Mouse (Mus musculus): ENCODE data around the gene Pip4k2b. TPM values are rescaled to one million over a fixed set of nuclear protein-coding genes. Genes with fewer than 3 reads are reported as not detected.
A peak's percentile ranks its signal among the peaks of the same experiment; 100 is the strongest.

Gene Pip4k2b
- polyA plus RNA-seq, 2 experiments = 0.56 to 5.0 TPM

DNA sequence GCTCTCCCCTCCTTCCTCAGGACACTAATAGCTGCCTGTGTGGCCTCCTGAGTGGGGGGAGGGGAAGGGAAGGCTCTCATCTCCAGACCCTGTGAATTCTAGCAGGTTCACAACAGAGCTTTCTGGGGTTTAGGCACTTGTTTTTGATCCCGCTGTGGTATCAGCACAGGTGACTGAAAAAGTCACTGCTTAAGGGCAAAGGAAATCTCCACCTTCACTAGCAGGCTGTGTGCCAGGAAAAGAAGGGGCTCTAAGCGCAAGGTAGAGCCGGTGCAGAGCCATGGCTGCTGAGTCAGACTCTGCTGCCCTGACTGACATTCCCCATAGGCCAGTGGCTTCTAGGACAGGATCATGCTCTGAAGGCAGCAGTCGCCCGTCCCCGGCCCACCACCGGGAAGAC lies 15.8 kb downstream of the Pip4k2b start:
- Histone ChIP-seq H3K4me1 (replicated peaks; ENCODE audit: control insufficient read depth in 2 of 2, insufficient read depth in 2 of 2, low read length in 1 of 2) (0 out of 4 replicates have a peak, but pooled peaks cover 0 to 2% of the 10 kb centered on the region in 2 experiments), H3K9me3 (ENCODE audit: control insufficient read depth, low read length) (no peaks in the 10 kb centered on the region), H3K27me3 (ENCODE audit: control insufficient read depth, insufficient read depth, low read length) (no peaks in the 10 kb centered on the region), H3K4me2 (ENCODE audit: low read depth) (no peak overlapping the region), H3K27ac (no peak overlapping the region), H3K36me3 (replicated peaks; ENCODE audit: control insufficient read depth, insufficient read depth, low read depth) (peaks cover 9% of the 10 kb centered on the region), H3K4me3 (ENCODE audit: insufficient read depth in 1 of 2, low read depth in 2 of 2, low read length in 2 of 2) (no peak overlapping the region), H3K9ac (replicated peaks) (no peak overlapping the region)
- no peak for ATAC-seq (ENCODE audit: insufficient read depth)
- 58% methylated on average over 7 of the region's 7 CpGs for WGBS (ENCODE audit: insufficient replicate concordance)
- TF ChIP-seq CTCF (IDR thresholded peaks at IDR 0.05; ENCODE audit: low read depth) = no peak
- DNase-seq (ENCODE audit: low read depth in 3 of 3, low spot score in 3 of 3) = no peak

DNA sequence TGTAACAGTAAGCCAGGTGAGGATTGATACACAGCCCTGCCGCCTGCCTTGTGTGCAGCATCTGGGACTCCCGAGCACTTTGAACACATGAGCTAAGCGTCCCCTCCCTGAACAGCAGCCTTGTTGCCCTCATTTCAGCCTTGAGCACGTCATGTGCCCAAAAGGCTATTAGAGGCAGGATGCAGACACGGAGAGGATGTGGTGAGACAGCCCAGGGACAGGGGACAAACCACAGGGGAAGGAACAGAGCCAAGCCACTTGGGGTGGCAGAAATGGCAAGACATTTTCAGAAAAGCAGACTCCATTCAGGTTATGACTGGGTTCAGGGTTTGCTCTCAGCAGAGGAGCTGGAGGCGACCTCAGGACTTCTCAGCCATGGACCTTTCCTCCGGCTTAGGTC lies 16.2 kb downstream of the Pip4k2b start:
- Histone ChIP-seq H3K27ac (no peak overlapping the region), H3K4me3 (ENCODE audit: insufficient read depth in 1 of 2, low read depth in 2 of 2, low read length in 2 of 2) (no peak overlapping the region), H3K9ac (replicated peaks) (no peak overlapping the region), H3K27me3 (ENCODE audit: control insufficient read depth, insufficient read depth, low read length) (no peaks in the 10 kb centered on the region), H3K4me2 (ENCODE audit: low read depth) (no peak overlapping the region), H3K4me1 (replicated peaks; ENCODE audit: control insufficient read depth in 2 of 2, insufficient read depth in 2 of 2, low read length in 1 of 2) (no peaks in the 10 kb centered on the region), H3K9me3 (ENCODE audit: control insufficient read depth, low read length) (no peaks in the 10 kb centered on the region), H3K36me3 (replicated peaks; ENCODE audit: control insufficient read depth, insufficient read depth, low read depth) (peaks cover 9% of the 10 kb centered on the region)
- DNase-seq (ENCODE audit: low read depth in 3 of 3, low spot score in 3 of 3) = no peak
- 45% methylated on average over 7 of the region's 7 CpGs for whole genome bisulfite sequencing (ENCODE audit: insufficient replicate concordance)
- TF ChIP-seq EP300 (IDR thresholded peaks at IDR 0.05; ENCODE audit: low read depth) = no peak
- no peak for TF ChIP-seq CTCF (IDR thresholded peaks at IDR 0.05; ENCODE audit: low read depth)
- no peak for ATAC-seq (ENCODE audit: insufficient read depth)

DNA sequence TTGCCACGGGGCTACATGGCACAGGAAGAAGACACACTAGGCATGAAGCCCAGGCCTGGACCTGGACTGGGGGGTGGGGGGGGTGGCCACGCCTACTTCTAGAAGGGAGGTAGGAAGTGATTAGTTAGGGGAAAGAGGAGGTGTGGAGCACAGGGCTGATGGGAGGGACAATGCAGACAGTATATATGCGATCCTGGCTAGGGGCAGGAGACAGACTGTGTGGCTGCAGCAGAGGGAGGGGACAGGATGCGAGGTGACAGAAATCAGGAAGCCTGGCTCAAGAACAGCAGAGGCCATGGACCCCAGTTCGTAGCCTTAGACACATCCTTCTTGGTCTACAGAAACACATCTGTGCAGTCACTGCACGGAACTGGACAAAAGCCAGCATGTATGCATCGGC lies 20.8 kb downstream of the Pip4k2b start:
- peak; percentile 47; the same call in 1 of the 2 replicates for ATAC-seq (ENCODE audit: insufficient read depth)

DNA sequence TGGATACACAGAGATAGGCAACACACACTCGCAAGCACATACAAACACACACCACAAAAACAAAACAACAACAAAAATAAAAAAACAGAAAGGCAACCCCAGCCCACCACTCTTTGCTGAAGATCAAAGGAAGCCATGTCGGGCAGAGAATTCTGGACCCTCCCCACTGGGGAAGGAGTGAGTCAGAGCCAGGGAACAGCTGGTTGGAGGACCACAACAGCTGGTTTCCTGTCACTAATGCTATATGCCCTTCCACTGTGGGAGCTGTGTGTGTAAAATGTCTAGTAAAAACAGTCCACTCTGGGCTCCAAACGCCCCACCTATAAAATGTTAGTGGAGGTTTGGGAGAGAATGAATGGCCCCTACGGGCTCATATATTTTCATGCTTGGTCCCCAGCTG lies 23.2 kb downstream of the Pip4k2b start:
- H3K27ac ChIP-seq = no peak overlapping the region
- WGBS (ENCODE audit: insufficient replicate concordance) = 75% methylated on average over 4 of the region's 4 CpGs
- H3K4me3 ChIP-seq (ENCODE audit: insufficient read depth in 1 of 2, low read depth in 2 of 2, low read length in 2 of 2) = no peak overlapping the region
- no peak overlapping the region for H3K9ac ChIP-seq (replicated peaks)
- H3K4me1 ChIP-seq (replicated peaks; ENCODE audit: control insufficient read depth in 2 of 2, insufficient read depth in 2 of 2, low read length in 1 of 2) = no peaks in the 10 kb centered on the region
- no peak overlapping the region for H3K4me2 ChIP-seq (ENCODE audit: low read depth)
- no peak for DNase-seq (ENCODE audit: low read depth in 3 of 3, low spot score in 3 of 3)
- no peaks in the 10 kb centered on the region; the same call in 1 of the 2 replicates for H3K9me3 ChIP-seq (ENCODE audit: control insufficient read depth, low read length)
- TF ChIP-seq EP300 (IDR thresholded peaks at IDR 0.05; ENCODE audit: low read depth) (no peak), CTCF (IDR thresholded peaks at IDR 0.05; ENCODE audit: low read depth) (no peak)
- no peak for ATAC-seq (ENCODE audit: insufficient read depth)
- no peaks in the 10 kb centered on the region for H3K27me3 ChIP-seq (ENCODE audit: control insufficient read depth, insufficient read depth, low read length)
- peaks cover 38% of the 10 kb centered on the region for H3K36me3 ChIP-seq (replicated peaks; ENCODE audit: control insufficient read depth, insufficient read depth, low read depth)

More for the DNA sequence above, 20.8 kb downstream of the Pip4k2b start:
- Histone ChIP-seq H3K9me3 (ENCODE audit: control insufficient read depth, low read length) (no peaks in the 10 kb centered on the region; the same call in 1 of the 2 replicates), H3K4me3 (ENCODE audit: insufficient read depth in 1 of 2, low read depth in 2 of 2, low read length in 2 of 2) (no peak overlapping the region), H3K4me1 (replicated peaks; ENCODE audit: control insufficient read depth in 2 of 2, insufficient read depth in 2 of 2, low read length in 1 of 2) (no peaks in the 10 kb centered on the region), H3K27me3 (ENCODE audit: control insufficient read depth, insufficient read depth, low read length) (no peaks in the 10 kb centered on the region), H3K27ac (no peak overlapping the region), H3K36me3 (replicated peaks; ENCODE audit: control insufficient read depth, insufficient read depth, low read depth) (peaks cover 36% of the 10 kb centered on the region), H3K9ac (replicated peaks) (no peak overlapping the region), H3K4me2 (ENCODE audit: low read depth) (no peak overlapping the region)
- WGBS (ENCODE audit: insufficient replicate concordance) = 49% methylated on average over 7 of the region's 7 CpGs
- TF ChIP-seq EP300 (IDR thresholded peaks at IDR 0.05; ENCODE audit: low read depth) (no peak), CTCF (IDR thresholded peaks at IDR 0.05; ENCODE audit: low read depth) (no peak)
- DNase-seq (ENCODE audit: low read depth in 3 of 3, low spot score in 3 of 3) = no peak

DNA sequence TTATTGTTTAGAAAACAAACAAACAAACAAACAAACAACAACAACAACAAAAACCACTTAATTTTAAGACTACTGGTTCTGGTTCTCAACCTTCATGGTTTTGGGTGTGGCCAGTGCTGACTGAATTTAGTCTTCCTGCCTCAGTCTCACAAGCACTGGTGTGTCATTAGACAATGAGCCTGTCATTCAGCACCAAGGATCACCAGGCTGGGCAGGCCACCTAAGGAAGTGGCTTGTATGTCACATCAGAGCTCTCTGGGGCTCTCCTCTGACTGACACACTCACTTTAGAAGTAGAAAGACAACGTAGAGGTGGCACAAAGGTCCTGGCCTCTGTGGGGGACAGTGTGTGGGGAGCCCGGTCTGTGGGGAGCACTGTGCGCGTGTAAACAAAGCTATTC lies 25.5 kb downstream of the Pip4k2b start:
- Histone ChIP-seq H3K9ac (replicated peaks) (no peak overlapping the region), H3K36me3 (replicated peaks; ENCODE audit: control insufficient read depth, insufficient read depth, low read depth) (peaks cover 29% of the 10 kb centered on the region), H3K4me3 (ENCODE audit: insufficient read depth in 1 of 2, low read depth in 2 of 2, low read length in 2 of 2) (no peak overlapping the region), H3K27ac (no peak overlapping the region), H3K27me3 (ENCODE audit: control insufficient read depth, insufficient read depth, low read length) (no peaks in the 10 kb centered on the region), H3K9me3 (ENCODE audit: control insufficient read depth, low read length) (no peaks in the 10 kb centered on the region; the same call in 1 of the 2 replicates), H3K4me1 (replicated peaks; ENCODE audit: control insufficient read depth in 2 of 2, insufficient read depth in 2 of 2, low read length in 1 of 2) (no peaks in the 10 kb centered on the region), H3K4me2 (ENCODE audit: low read depth) (no peak overlapping the region)
- WGBS (ENCODE audit: insufficient replicate concordance) = 72% methylated on average over 4 of the region's 4 CpGs
- no peak for TF ChIP-seq CTCF (IDR thresholded peaks at IDR 0.05; ENCODE audit: low read depth)
- no peak for TF ChIP-seq EP300 (IDR thresholded peaks at IDR 0.05; ENCODE audit: low read depth)
- ATAC-seq (ENCODE audit: insufficient read depth) (no peak), DNase-seq (ENCODE audit: low read depth in 3 of 3, low spot score in 3 of 3) (no peak)
